Mouse (Mus musculus) stomach, embryonic 14.5 days (tissue): Measurements from ENCODE around the gene Stox2. TPM values are rescaled to one million over a fixed set of nuclear protein-coding genes. Genes with fewer than 3 reads are reported as not detected.
"Not testable (repeated sequence)": the region's sequence is repeated elsewhere in the genome, so short reads cannot be mapped to it uniquely, and the experiment has no call there.

Experiments
- ATAC-seq: fragments of 200-750 bp; cut with Nextera tagmentation; 2 replicates; pipeline ENCODE4 v1.8.0; 2017; ENCODE audit warnings: low read depth, moderate TSS enrichment; ENCODE audit not compliant: insufficient number of reproducible peaks, insufficient read depth, low FRiP score
- H3K27ac ChIP-seq: fragments of 300-500 bp; sonication (generic); 2 replicates; pipeline ENCODE4 v1.5.1; 2014; ENCODE audit warnings: mild to moderate bottlenecking, low read length, moderate library complexity, mixed read lengths
- H3K27me3 ChIP-seq: fragments of 300-500 bp; sonication (generic); 2 replicates; pipeline ENCODE4 v1.6.1; 2014; ENCODE audit warnings: low read length, control low read depth, mixed read lengths; ENCODE audit not compliant: control insufficient read depth, insufficient read depth
- H3K36me3 ChIP-seq: fragments of 300-500 bp; sonication (generic); 2 replicates; pipeline ENCODE4 v1.6.1; 2014; ENCODE audit warnings: mild to moderate bottlenecking, control low read depth, low read length, moderate library complexity, mixed read lengths; ENCODE audit not compliant: control insufficient read depth, insufficient read depth
- H3K4me1 ChIP-seq: fragments of 300-500 bp; sonication (generic); 2 replicates; pipeline ENCODE4 v1.6.1; 2014; ENCODE audit warnings: low read length, control low read depth, mixed read lengths; ENCODE audit not compliant: control insufficient read depth, insufficient read depth
- H3K4me2 ChIP-seq: fragments of 300-500 bp; sonication (generic); replicated peaks from 2 replicates; pipeline ENCODE4 v1.6.1; 2014; ENCODE audit warnings: low read depth, low read length, control low read depth
- H3K4me3 ChIP-seq: fragments of 300-500 bp; sonication (generic); 2 replicates; pipeline ENCODE4 v1.5.1; 2014; ENCODE audit warnings: low read depth, low read length, control low read depth
- H3K9ac ChIP-seq: fragments of 300-500 bp; sonication (generic); replicated peaks from 2 replicates; pipeline ENCODE4 v1.6.1; 2014; ENCODE audit warnings: low read depth, mild to moderate bottlenecking, control low read depth, low read length, moderate library complexity, mixed read lengths
- H3K9me3 ChIP-seq: fragments of 300-500 bp; sonication (generic); 2 replicates; pipeline ENCODE4 v1.6.1; 2016; ENCODE audit warnings: low read depth, low read length, control low read depth; ENCODE audit not compliant: control insufficient read depth
- WGBS: fragments of 180-500 bp; shearing (Covaris S2); extraction: QIAGEN DNeasy Blood & Tissue Kit; methylation state at CpG from one replicate; pipeline ENCODE4 v1.1.7; 2014; 5-methylcytosine and 5-hydroxymethylcytosine counted together
- polyA plus RNA-seq: library from polyadenylated mRNA; unstranded; fragments of >200 nt; fragmentation: Nextera tagmentation; extraction: Ambion mirVana; gene quantifications from 2 replicates; pipeline ENCODE4 v1.2.1, GENCODE M21; 2014

Stox2 gene
- polyA plus RNA-seq, 1 experiment from 2014 or later: 20.5 TPM

GRCm38 (mm10) chr8:47459216-47459749, 13.1 kb upstream of the Stox2 start:
- no peaks in the 10 kb centered on the region for H3K27me3 ChIP-seq
- peaks cover 7% of the 10 kb centered on the region; the same call in 1 of the 2 replicates for H3K9me3 ChIP-seq
- H3K4me1 ChIP-seq: no peaks in the 10 kb centered on the region
- H3K4me3 ChIP-seq: no peak overlapping the region
- 49% methylated on average over 6 of the region's 6 CpGs for WGBS
- no peaks in the 10 kb centered on the region for H3K36me3 ChIP-seq
- no peak overlapping the region for H3K27ac ChIP-seq
- no peak overlapping the region for H3K4me2 ChIP-seq
- no peak overlapping the region for H3K9ac ChIP-seq
- no peak for ATAC-seq

- Histone ChIP-seq H3K9ac (no peak overlapping the region), H3K27ac (no peak overlapping the region), H3K4me3 (no peak overlapping the region), H3K4me1 (no peaks in the 10 kb centered on the region), H3K4me2 (no peak overlapping the region), H3K27me3 (no peaks in the 10 kb centered on the region), H3K36me3 (no peaks in the 10 kb centered on the region), H3K9me3 (peaks cover 7% of the 10 kb centered on the region; the same call in 1 of the 2 replicates)
- no peak for ATAC-seq
- WGBS: 90% methylated on average over 10 of the region's 10 CpGs
Measured at GRCm38 (mm10) chr8:47458591-47458990, 12.4 kb upstream of the Stox2 start.

DNA sequence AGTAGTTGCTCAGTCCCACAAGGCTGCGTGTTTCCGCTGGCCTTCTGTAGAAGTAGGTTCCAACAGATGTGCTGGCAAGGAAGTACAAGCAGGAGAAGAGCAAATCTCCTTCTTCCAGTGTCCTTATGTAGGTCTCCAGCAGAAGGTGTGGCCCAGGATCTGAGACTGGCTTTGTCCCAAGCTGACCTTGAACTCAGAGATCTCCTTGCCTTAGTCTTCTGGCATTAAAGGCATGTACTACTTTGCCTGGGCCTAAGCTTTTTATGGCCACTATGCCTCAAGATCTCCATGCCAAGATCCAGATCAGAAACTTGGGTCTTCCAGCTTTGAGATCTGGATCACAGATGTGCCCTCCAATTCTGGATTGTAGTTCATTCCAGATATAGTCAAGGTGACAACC, 3.0 kb upstream of the Stox2 start:
- H3K9me3 ChIP-seq, H3K27me3 ChIP-seq, H3K4me2 ChIP-seq, H3K27ac ChIP-seq, H3K4me1 ChIP-seq, ATAC-seq, H3K4me3 ChIP-seq, H3K36me3 ChIP-seq, H3K9ac ChIP-seq: not testable (repeated sequence)
- 97% methylated on average over 2 of the region's 2 CpGs for WGBS

DNA sequence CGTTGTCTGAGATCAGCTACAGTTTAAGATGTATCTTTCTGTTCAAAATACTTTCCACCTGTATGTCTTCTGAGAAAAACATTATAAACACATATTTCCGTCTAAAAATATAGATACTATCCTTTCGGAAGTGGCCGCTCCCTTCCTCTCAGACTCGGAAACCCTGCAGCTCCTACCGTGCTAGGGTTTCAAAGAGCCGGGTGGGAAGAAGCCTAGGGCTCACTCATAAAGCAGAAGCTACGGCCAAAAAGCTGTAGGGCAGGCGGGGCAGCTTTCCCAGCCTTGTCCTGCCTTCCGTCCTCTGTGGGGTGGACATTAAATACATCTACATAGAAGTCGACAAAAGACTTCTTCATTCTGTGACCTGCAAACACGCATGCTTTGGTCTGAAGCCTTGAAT, 6.9 kb downstream of the Stox2 start:
- Histone ChIP-seq H3K4me1 (no peaks in the 10 kb centered on the region), H3K27ac (no peak overlapping the region), H3K36me3 (no peaks in the 10 kb centered on the region), H3K4me2 (no peak overlapping the region), H3K27me3 (no peaks in the 10 kb centered on the region), H3K4me3 (no peak overlapping the region), H3K9ac (no peak overlapping the region), H3K9me3 (no peaks in the 10 kb centered on the region)
- ATAC-seq: no peak
- WGBS: 52% methylated on average over 12 of the region's 12 CpGs

GRCm38 (mm10) chr8:47437976-47438375, 8.2 kb downstream of the Stox2 start:
- Histone ChIP-seq H3K4me3 (no peak overlapping the region), H3K4me1 (no peaks in the 10 kb centered on the region), H3K9me3 (no peaks in the 10 kb centered on the region), H3K4me2 (no peak overlapping the region), H3K9ac (no peak overlapping the region), H3K36me3 (no peaks in the 10 kb centered on the region), H3K27ac (no peak overlapping the region), H3K27me3 (no peaks in the 10 kb centered on the region)
- ATAC-seq: no peak
- WGBS: 85% methylated on average over 6 of the region's 6 CpGs

DNA sequence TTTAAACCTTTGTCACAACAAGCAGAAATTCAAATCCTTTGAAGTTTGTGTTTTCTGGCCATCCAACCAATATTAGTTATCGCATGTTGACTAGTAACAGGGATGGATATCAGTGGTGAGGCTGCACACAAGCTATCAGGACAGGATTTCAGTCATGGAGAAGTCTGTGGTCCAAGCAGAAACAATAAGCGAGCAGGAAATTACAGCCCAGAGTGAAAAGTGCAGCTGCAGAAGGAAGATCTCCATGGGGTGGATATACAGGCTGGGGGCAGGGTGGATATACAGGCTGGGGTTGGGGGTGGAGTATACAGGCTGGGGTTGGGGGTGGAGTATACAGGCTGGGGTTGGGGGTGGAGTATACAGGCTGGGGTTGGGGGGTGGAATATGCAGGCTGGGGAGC, 10.3 kb downstream of the Stox2 start:
- 86% methylated on average over 2 of the region's 2 CpGs for WGBS
- ATAC-seq: no peak
- H3K9ac ChIP-seq: no peak overlapping the region

GRCm38 (mm10) chr8:47435412-47435811, 10.8 kb downstream of the Stox2 start:
- Histone ChIP-seq H3K9ac (no peak overlapping the region), H3K9me3 (no peaks in the 10 kb centered on the region), H3K4me3 (no peak overlapping the region), H3K27ac (no peak overlapping the region), H3K4me1 (no peaks in the 10 kb centered on the region), H3K4me2 (no peak overlapping the region), H3K36me3 (no peaks in the 10 kb centered on the region), H3K27me3 (no peaks in the 10 kb centered on the region)
- 49% methylated on average over 4 of the region's 4 CpGs for WGBS
- peak; percentile 42; the same call in 1 of the 2 replicates for ATAC-seq

More for the DNA sequence above, 10.3 kb downstream of the Stox2 start:
- Histone ChIP-seq H3K4me2 (no peak overlapping the region), H3K27me3 (no peaks in the 10 kb centered on the region), H3K27ac (no peak overlapping the region), H3K36me3 (no peaks in the 10 kb centered on the region), H3K4me3 (no peak overlapping the region), H3K4me1 (no peaks in the 10 kb centered on the region), H3K9me3 (no peaks in the 10 kb centered on the region)

- Histone ChIP-seq H3K36me3 (no peaks in the 10 kb centered on the region), H3K27me3 (no peaks in the 10 kb centered on the region), H3K4me2 (no peak overlapping the region), H3K4me3 (no peak overlapping the region), H3K27ac (no peak overlapping the region), H3K9ac (no peak overlapping the region), H3K9me3 (no peaks in the 10 kb centered on the region), H3K4me1 (no peaks in the 10 kb centered on the region)
- WGBS: 69% methylated on average over 4 of the region's 4 CpGs
- ATAC-seq: no peak
Measured at GRCm38 (mm10) chr8:47431263-47431662, 14.9 kb downstream of the Stox2 start.

- not testable (repeated sequence) for ATAC-seq, H3K9me3 ChIP-seq, H3K9ac ChIP-seq, H3K36me3 ChIP-seq, H3K27ac ChIP-seq, H3K4me1 ChIP-seq
- Histone ChIP-seq H3K4me2 (peak overlapping the region; percentile 93), H3K4me3 (peak overlapping the region; percentile 66), H3K27me3 (0 out of 2 replicates have a peak, but pooled peaks cover 14% of the 10 kb centered on the region)
- under 1% methylated on average over 8 of the region's 8 CpGs for WGBS
Measured at GRCm38 (mm10) chr8:47414258-47414525, 32.0 kb downstream of the Stox2 start.
